7 mouse cellular contexts compared by ENCODE assay signal in the genomic region with DNA sequence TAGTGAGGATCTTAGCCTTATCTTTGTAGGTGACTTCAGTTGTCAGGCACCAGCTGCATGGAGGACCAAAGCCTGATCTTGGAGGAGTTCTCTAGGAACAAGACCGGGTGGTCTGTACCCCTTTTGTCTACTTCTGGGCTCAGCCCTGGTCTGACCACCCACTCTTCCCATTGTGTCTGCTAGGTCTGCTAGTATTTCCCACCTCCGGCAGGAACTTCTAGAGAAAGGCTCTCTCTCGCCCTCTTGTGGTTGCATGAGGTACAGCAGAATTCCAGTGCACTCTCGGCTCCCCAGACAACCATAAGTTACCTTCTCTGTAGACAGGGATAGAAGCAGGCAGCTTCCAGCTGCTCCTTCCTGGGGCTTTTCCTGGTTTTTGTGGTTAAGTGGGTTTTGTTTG. TPM values are rescaled to one million over a fixed set of nuclear protein-coding genes. Genes with fewer than 3 reads are reported as not detected.
A peak's percentile ranks its signal among the peaks of the same experiment; 100 is the strongest.
DNase-seq lines count a peak whose midpoint lies in the region; ATAC-seq lines count a peak whose summit lies in the region.

No protein-coding gene starts in this region.

- 0% methylated on average over 4 of the region's 4 CpGs for WGBS in intestine, embryonic 16.5 days
- 0% methylated on average over 4 of the region's 4 CpGs for WGBS in midbrain, embryonic 12.5 days

- H3K4me3 ChIP-seq in intestine, embryonic 16.5 days (ENCODE audit: low read length): no peak overlapping the region
- no peak overlapping the region for H3K4me3 ChIP-seq in midbrain, embryonic 12.5 days

- no peaks in the 10 kb centered on the region for H3K36me3 ChIP-seq in intestine, embryonic 16.5 days (ENCODE audit: control insufficient read depth, insufficient read depth, low read length)
- no peaks in the 10 kb centered on the region for H3K36me3 ChIP-seq in midbrain, embryonic 12.5 days

- no peak overlapping the region for H3K4me2 ChIP-seq in intestine, embryonic 16.5 days (ENCODE audit: low read depth, low read length)
- H3K4me2 ChIP-seq in midbrain, embryonic 12.5 days (replicated peaks): no peak overlapping the region

- no peaks in the 10 kb centered on the region for H3K27me3 ChIP-seq in intestine, embryonic 16.5 days (replicated peaks; ENCODE audit: control insufficient read depth, insufficient read depth, low read length)
- peaks cover 3% of the 10 kb centered on the region; the same call in 1 of the 2 replicates for H3K27me3 ChIP-seq in midbrain, embryonic 12.5 days

- intact Hi-C loops in gastrocnemius, postnatal 36 days (cut with DNase I): loop anchor here (1.0 kb wide), 1 partner anchor 122 kb away; no protein-coding TSS in a partner anchor
- intact Hi-C loops in left cerebral cortex, postnatal 4 days (cut with DNase I): loop anchor here (2.0 to 10.0 kb wide), 3 partner anchors 122 to 418 kb away; no protein-coding TSS in a partner anchor

- peaks cover 35% of the 10 kb centered on the region for H3K4me1 ChIP-seq in intestine, embryonic 16.5 days (ENCODE audit: control insufficient read depth, insufficient read depth, low read length)
- peaks cover 10% of the 10 kb centered on the region; the same call in 1 of the 2 replicates for H3K4me1 ChIP-seq in midbrain, embryonic 12.5 days

- no peaks in the 10 kb centered on the region for H3K9me3 ChIP-seq in intestine, embryonic 16.5 days (ENCODE audit: control insufficient read depth, low read length)
- H3K9me3 ChIP-seq in midbrain, embryonic 12.5 days: no peaks in the 10 kb centered on the region

- H3K27ac ChIP-seq in intestine, embryonic 16.5 days (ENCODE audit: low read length): peak overlapping the region; percentile 88
- H3K27ac ChIP-seq in midbrain, embryonic 12.5 days (replicated peaks): no peak overlapping the region

- peak; percentile 36 for ATAC-seq in intestine, embryonic 16.5 days
- ATAC-seq in midbrain, embryonic 12.5 days (ENCODE audit: low FRiP score, low read depth): peak; percentile 65

- H3K9ac ChIP-seq in intestine, embryonic 16.5 days (ENCODE audit: low read depth, low read length): no peak overlapping the region
- no peak overlapping the region for H3K9ac ChIP-seq in midbrain, embryonic 12.5 days (replicated peaks)

- peak; percentile 68 for DNase-seq in adrenal gland, adult 8-10 months
- DNase-seq in embryo, embryonic 10.5 days (ENCODE audit: low spot score): peak; percentile 96
- peak; percentile 61 to 65 for DNase-seq in gastrocnemius, postnatal 36 days
- peak; percentile 79 for DNase-seq in left cerebral cortex, postnatal 4 days
- peak; percentile 69 for DNase-seq in skeletal muscle tissue, adult 2 months (ENCODE audit: low read depth, low spot score)

RNA-seq across cellular contexts. Expression of a gene that starts 6.2 kb away (rescaled TPM):
- total RNA-seq in adrenal gland, adult 8-10 months (2022): 10 to 100 TPM; 82.9 to 90.5 (median 87.2) TPM
- total RNA-seq in gastrocnemius, postnatal 36 days (2021): 10 to 100 TPM; 19.9 to 23.2 TPM
- 101 and 108 TPM in 2 replicates for polyA plus RNA-seq in intestine, embryonic 16.5 days (2015; fragmentation: Nextera tagmentation; extraction: Ambion mirVana)
- total RNA-seq in left cerebral cortex, postnatal 4 days (2021): 10 to 100 TPM; 27.7 to 31.9 TPM
- 70.0 and 80.7 TPM in 2 replicates for polyA plus RNA-seq in midbrain, embryonic 12.5 days (2016; fragmentation: Nextera tagmentation; extraction: Ambion mirVana)
